Mouse (Mus musculus) erythroblast, embryonic 14.5 days (primary cell): ENCODE data around the gene Ccdc14. TPM values are rescaled to one million over a fixed set of nuclear protein-coding genes. Genes with fewer than 3 reads are reported as not detected.

Experiments
- H3K27me3 ChIP-seq: 2 replicates; pipeline ENCODE4 v1.6.1; 2012; ENCODE audit warnings: inconsistent platforms; ENCODE audit not compliant: control insufficient read depth
- H3K36me3 ChIP-seq: 2 replicates; pipeline ENCODE4 v1.6.1; 2012; ENCODE audit warnings: mild to moderate bottlenecking, inconsistent platforms; ENCODE audit not compliant: control insufficient read depth
- H3K4me1 ChIP-seq: 2 replicates; pipeline ENCODE4 v1.6.1; 2012; ENCODE audit warnings: inconsistent platforms; ENCODE audit not compliant: control insufficient read depth
- H3K4me3 ChIP-seq: replicated peaks from 2 replicates; pipeline ENCODE3; 2012; ENCODE audit warnings: moderate library complexity, mild to moderate bottlenecking, inconsistent platforms
- H3K9me3 ChIP-seq: 2 replicates; pipeline ENCODE4 v1.6.1; 2012; ENCODE audit warnings: low read length, inconsistent platforms, mixed read lengths; ENCODE audit not compliant: control insufficient read depth
- GATA1 ChIP-seq: IDR thresholded peaks from 2 replicates; pipeline ENCODE4 v1.6.1; 2012; ENCODE audit warnings: low read length, inconsistent platforms, mixed read lengths
- TAL1 ChIP-seq: IDR thresholded peaks from 3 replicates; pipeline ENCODE4 v1.6.1; 2012; ENCODE audit warnings: low read length, inconsistent platforms, mixed read lengths
- polyA plus RNA-seq: library from polyadenylated mRNA; stranded (reverse); fragments of >175 nt; gene quantifications from 2 replicates; pipeline ENCODE4 v1.2.3, GENCODE M21; 2012

Ccdc14 gene
- polyA plus RNA-seq, 1 experiment = 0.02 TPM

- Histone ChIP-seq H3K9me3 (peaks cover 2% of the 10 kb centered on the region; the same call in 1 of the 2 replicates), H3K4me1 (no peaks in the 10 kb centered on the region), H3K27me3 (no peaks in the 10 kb centered on the region), H3K4me3 (no peak overlapping the region), H3K36me3 (no peaks in the 10 kb centered on the region)
- TF ChIP-seq GATA1 (no peak), TAL1 (no peak)
Observed at GRCm38 (mm10) chr16:34767443-34767842, 77.0 kb downstream of the Ccdc14 start.

GRCm38 (mm10) chr16:34768436-34768835, 78.0 kb downstream of the Ccdc14 start:
- Histone ChIP-seq H3K4me1 (no peaks in the 10 kb centered on the region), H3K4me3 (no peak overlapping the region), H3K9me3 (peaks cover 2% of the 10 kb centered on the region; the same call in 1 of the 2 replicates), H3K36me3 (no peaks in the 10 kb centered on the region), H3K27me3 (no peaks in the 10 kb centered on the region)
- TF ChIP-seq TAL1 (no peak), GATA1 (no peak)

GRCm38 (mm10) chr16:34770127-34770526, 79.7 kb downstream of the Ccdc14 start:
- no peak overlapping the region for H3K4me3 ChIP-seq
- no peak for TF ChIP-seq GATA1
- no peak for TF ChIP-seq TAL1
- H3K9me3 ChIP-seq = peaks cover 2% of the 10 kb centered on the region; the same call in 1 of the 2 replicates
- H3K36me3 ChIP-seq = no peaks in the 10 kb centered on the region
- no peaks in the 10 kb centered on the region for H3K27me3 ChIP-seq
- no peaks in the 10 kb centered on the region for H3K4me1 ChIP-seq

- TF ChIP-seq TAL1 (no peak), GATA1 (no peak)
- no peaks in the 10 kb centered on the region for H3K4me1 ChIP-seq
- no peaks in the 10 kb centered on the region for H3K27me3 ChIP-seq
- H3K9me3 ChIP-seq = peaks cover 2% of the 10 kb centered on the region; the same call in 1 of the 2 replicates
- H3K36me3 ChIP-seq = no peaks in the 10 kb centered on the region
- no peak overlapping the region for H3K4me3 ChIP-seq
Observed at GRCm38 (mm10) chr16:34772445-34773032, 82.1 kb downstream of the Ccdc14 start.

Other genes starting within 250 kb of the Ccdc14 start
- 0.13 and 0.15 TPM in 2 replicates for gene Kalrn, start 117.1 kb upstream of the Ccdc14 start, polyA plus RNA-seq
- not detected in 2 replicates for gene Ropn1, start 40.7 kb upstream of the Ccdc14 start, polyA plus RNA-seq
- 0.04 TPM in 1 of 2 replicates, not detected in the other for gene Mylk, start 54.6 kb downstream of the Ccdc14 start, polyA plus RNA-seq